Mouse (Mus musculus) myocyte (in vitro differentiated cells): ENCODE measurements around the gene Cd200.

Experiments used
- CEBPB ChIP-seq: IDR thresholded peaks from 2 replicates; pipeline ENCODE4 v1.6.1; 2011; ENCODE audit warnings: mild to moderate bottlenecking, moderate library complexity; ENCODE audit not compliant: poor library complexity, insufficient read depth, severe bottlenecking
- E2F4 ChIP-seq: IDR thresholded peaks from one replicate; pipeline ENCODE4 v1.6.1; 2011; ENCODE audit warnings: mild to moderate bottlenecking, control low read depth, moderate library complexity; ENCODE audit not compliant: insufficient read depth
- MYOG ChIP-seq, 3 experiments: IDR thresholded peaks; one replicate each; pipeline ENCODE4 v1.6.1; 2011; ENCODE audit warnings: control low read depth in 2 of 3, low read depth in 2 of 3, mild to moderate bottlenecking in 2 of 3; ENCODE audit not compliant: insufficient read length in 2 of 3, control insufficient read depth in 1 of 3, insufficient read depth in 1 of 3
- POLR2A ChIP-seq: IDR thresholded peaks from one replicate; pipeline ENCODE4 v1.6.1; 2011; ENCODE audit warnings: low read depth, mild to moderate bottlenecking, control low read depth, moderate library complexity; ENCODE audit not compliant: insufficient read length
- USF1 ChIP-seq: IDR thresholded peaks from one replicate; pipeline ENCODE4 v1.6.1; 2011; ENCODE audit warnings: low read depth, mild to moderate bottlenecking, control low read depth, moderate library complexity

DNA sequence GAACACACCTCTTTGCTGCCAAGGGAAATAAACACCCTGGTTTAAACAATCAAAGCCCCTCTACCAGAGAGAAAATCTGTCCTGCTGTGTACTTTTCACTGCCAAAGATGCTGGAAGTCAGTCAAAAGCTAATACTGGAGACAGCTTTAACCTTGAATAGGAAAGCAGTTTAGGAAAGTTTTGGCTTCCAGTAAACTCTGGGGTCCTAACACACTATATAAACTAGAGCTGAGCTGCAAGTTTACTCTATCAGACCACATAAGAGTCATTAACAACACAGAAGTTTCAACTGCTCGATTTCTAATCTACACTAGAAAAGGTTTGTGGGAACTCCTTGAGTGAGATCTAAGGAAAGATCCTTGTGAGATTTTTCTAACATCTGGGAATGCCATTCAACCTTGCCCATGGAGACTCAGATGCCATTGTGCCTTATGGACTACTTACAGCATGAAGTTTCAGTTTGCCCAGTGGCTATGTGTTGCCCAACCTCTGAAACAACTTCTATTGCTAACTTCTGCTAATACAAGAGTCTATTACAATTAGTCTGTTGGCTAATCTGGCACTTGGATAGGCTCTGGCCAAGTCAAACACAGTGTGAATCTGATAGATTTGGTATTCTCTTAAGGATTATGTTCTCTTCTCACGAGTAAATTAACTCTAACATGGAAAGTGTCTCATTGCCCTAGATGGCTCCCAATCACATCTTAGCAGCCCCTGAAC is 33.2 kb downstream of the Cd200 start:
- TF ChIP-seq POLR2A (no peak), E2F4 (no peak), USF1 (no peak), MYOG (IDR thresholded peaks at IDR 0.05; ENCODE audit: control insufficient read depth in 1 of 3, insufficient read depth in 1 of 3, insufficient read length in 2 of 3, low read depth in 2 of 3) (no peak), CEBPB (no peak)
